Mouse (Mus musculus): Measurements from ENCODE around the gene Cdh11.

GRCm38 (mm10) chr8:102656529-102656928 lies 128.9 kb downstream of the Cdh11 start:
- TF ChIP-seq FLI1 (IDR thresholded peaks at IDR 0.05; ENCODE audit: low read length), result no peak
- TF ChIP-seq GATA1 (IDR thresholded peaks at IDR 0.05; ENCODE audit: borderline replicate concordance, low read length), result no peak
